Mouse (Mus musculus) heart, postnatal 0 days (tissue): ENCODE results near the gene Cmya5. TPM values are rescaled to one million over a fixed set of nuclear protein-coding genes. Genes with fewer than 3 reads are reported as not detected.
A peak's percentile ranks its signal among the peaks of the same experiment; 100 is the strongest.

Source experiments
- ATAC-seq: fragments of 200-750 bp; cut with Nextera tagmentation; 2 replicates; pipeline ENCODE4 v1.8.0; 2017; ENCODE audit warnings: low read depth, moderate number of reproducible peaks, moderate library complexity; ENCODE audit not compliant: insufficient read depth
- DNase-seq: peaks from one replicate; pipeline ENCODE4 v3.0.0-alpha.2; 2016; ENCODE audit warnings: low spot score
- H3K27ac ChIP-seq: fragments of 300-500 bp; sonication (generic); 2 replicates; pipeline ENCODE4 v1.5.1; 2014; ENCODE audit warnings: low read depth, mild to moderate bottlenecking
- H3K27me3 ChIP-seq: fragments of 300-500 bp; sonication (generic); 2 replicates; pipeline ENCODE4 v1.6.1; 2014; ENCODE audit warnings: low read length, mixed read lengths; ENCODE audit not compliant: control insufficient read depth, insufficient read depth
- H3K36me3 ChIP-seq: fragments of 300-500 bp; sonication (generic); replicated peaks from 2 replicates; pipeline ENCODE4 v1.6.1; 2014; ENCODE audit warnings: low read length, mixed read lengths; ENCODE audit not compliant: control insufficient read depth, insufficient read depth
- H3K4me1 ChIP-seq: fragments of 300-500 bp; sonication (generic); 2 replicates; pipeline ENCODE4 v1.6.1; 2014; ENCODE audit warnings: antibody characterized with exemption; ENCODE audit not compliant: control insufficient read depth, insufficient read depth
- H3K4me2 ChIP-seq: fragments of 300-500 bp; sonication (generic); 2 replicates; pipeline ENCODE4 v1.6.1; 2014; ENCODE audit warnings: low read depth, mild to moderate bottlenecking, low read length, moderate library complexity
- H3K4me3 ChIP-seq: fragments of 300-500 bp; sonication (generic); 2 replicates; pipeline ENCODE4 v1.5.1; 2014; ENCODE audit warnings: low read depth, low read length
- H3K9ac ChIP-seq: fragments of 300-500 bp; sonication (generic); replicated peaks from 2 replicates; pipeline ENCODE4 v1.6.1; 2014; ENCODE audit warnings: low read depth, low read length, mixed read lengths
- H3K9me3 ChIP-seq: fragments of 300-500 bp; sonication (generic); replicated peaks from 2 replicates; pipeline ENCODE4 v1.6.1; 2016; ENCODE audit warnings: low read length; ENCODE audit not compliant: control insufficient read depth
- CTCF ChIP-seq: IDR thresholded peaks from 2 replicates; pipeline ENCODE4 v1.5.1; 2016; ENCODE audit warnings: antibody characterized with exemption, control low read depth, low read depth
- EP300 ChIP-seq: IDR thresholded peaks from 2 replicates; pipeline ENCODE4 v1.6.1; 2016; ENCODE audit warnings: antibody characterized with exemption, low read depth
- WGBS: fragments of 180-500 bp; shearing (Covaris S2); extraction: QIAGEN DNeasy Blood & Tissue Kit; methylation state at CpG from one replicate; pipeline ENCODE4 v1.1.7; 2014; 5-methylcytosine and 5-hydroxymethylcytosine counted together
- polyA plus RNA-seq: library from polyadenylated mRNA; unstranded; fragments of >200 nt; fragmentation: Nextera tagmentation; extraction: Ambion mirVana; gene quantifications from 2 replicates; pipeline ENCODE4 v1.2.1, GENCODE M21; 2015
- total RNA-seq: library from RNA; depleted of rRNA; stranded (reverse); fragments of >200 nt; gene quantifications from 2 replicates; pipeline ENCODE4 v1.2.3, GENCODE M21; 2014; ENCODE audit warnings: low replicate concordance

Gene Cmya5
- total and polyA plus RNA-seq, 2 experiments from 2014 or later = 8.3 to 30.7 TPM

DNA sequence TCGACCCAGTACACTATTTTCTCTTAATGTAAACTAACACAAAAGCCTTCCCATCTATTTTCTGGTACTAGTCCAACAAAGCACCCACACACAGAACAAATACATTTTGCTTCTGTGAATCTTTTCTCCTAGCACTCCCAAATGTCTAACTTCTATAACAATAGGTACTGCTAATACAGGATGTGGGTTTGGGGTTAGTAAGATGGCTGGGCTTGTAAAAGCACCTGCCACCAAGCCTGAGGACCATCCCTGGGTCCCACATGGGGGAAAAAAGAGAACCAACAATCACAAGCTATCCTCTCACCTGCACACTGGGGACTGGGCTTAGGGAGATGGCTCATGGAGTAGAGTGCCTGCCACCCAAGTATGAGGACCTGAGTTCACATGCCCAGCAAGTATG lies 8.8 kb upstream of the Cmya5 start:
- H3K36me3 ChIP-seq = peaks cover 46% of the 10 kb centered on the region
- H3K27ac ChIP-seq = no peak overlapping the region
- ATAC-seq = no peak

DNA sequence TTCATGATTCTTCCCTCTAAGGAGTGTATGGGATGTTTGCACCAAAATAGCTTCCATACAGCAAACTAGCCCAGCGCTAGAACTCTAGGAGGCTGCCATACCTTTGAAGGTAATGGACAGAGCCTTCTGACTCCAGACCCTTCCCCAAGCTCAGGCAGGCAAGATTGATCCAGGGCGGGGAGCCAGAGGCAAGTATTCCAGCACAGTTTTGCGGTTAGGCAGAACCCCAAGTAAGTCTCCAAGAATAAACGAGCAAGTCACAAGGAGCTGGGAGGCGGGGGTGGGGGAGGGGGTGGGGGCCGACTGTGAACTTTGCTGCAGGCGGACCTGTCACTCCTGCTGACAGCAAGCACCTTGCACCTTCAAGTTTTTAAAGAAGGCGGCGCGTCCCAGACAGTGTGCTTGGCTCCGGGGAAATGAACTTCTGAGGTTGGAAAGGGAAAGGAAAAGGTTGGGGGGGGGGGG lies 673 bp downstream of the Cmya5 start:
- Histone ChIP-seq H3K27me3 (no peaks in the 10 kb centered on the region), H3K4me1 (peaks cover 17% of the 10 kb centered on the region), H3K4me3 (peak overlapping the region; percentile 73), H3K9ac (peak overlapping the region; percentile 67), H3K36me3 (peaks cover 6% of the 10 kb centered on the region), H3K4me2 (peak overlapping the region; percentile 87), H3K9me3 (no peaks in the 10 kb centered on the region), H3K27ac (peak overlapping the region; percentile 91)
- ATAC-seq (peak; percentile 11; the same call in 1 of the 2 replicates), DNase-seq (no peak)
- TF ChIP-seq EP300 = no peak
- 23% methylated on average over 11 of the region's 11 CpGs for WGBS

More for the DNA sequence above, 8.8 kb upstream of the Cmya5 start:
- H3K9ac ChIP-seq = no peak overlapping the region
- H3K4me3 ChIP-seq = no peak overlapping the region
- no peaks in the 10 kb centered on the region for H3K27me3 ChIP-seq
- no peak for TF ChIP-seq CTCF
- H3K4me2 ChIP-seq = no peak overlapping the region
- no peaks in the 10 kb centered on the region for H3K4me1 ChIP-seq
- DNase-seq = no peak
- no peaks in the 10 kb centered on the region for H3K9me3 ChIP-seq
- 84% methylated on average over 1 of the region's 1 CpGs for WGBS

DNA sequence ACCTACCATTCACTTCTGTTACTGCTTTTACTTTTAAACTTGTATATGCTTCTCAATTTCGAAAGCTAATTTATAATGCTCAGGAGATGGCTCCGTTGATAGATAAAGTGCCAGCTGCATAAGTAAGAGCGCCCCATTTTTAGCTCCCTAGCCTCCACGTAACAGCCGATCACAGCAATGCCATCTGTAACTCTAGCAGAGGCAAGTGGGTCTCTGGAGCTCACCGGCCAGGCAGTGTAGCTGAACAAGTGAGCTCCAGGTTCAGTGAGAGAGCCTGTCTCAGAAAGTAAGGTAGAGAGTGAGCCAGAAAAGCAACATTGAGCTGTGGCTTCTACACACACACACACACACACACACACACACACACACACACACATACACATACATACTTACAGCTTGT lies 3.3 kb downstream of the Cmya5 start:
- Histone ChIP-seq H3K27ac (no peak overlapping the region), H3K9me3 (no peaks in the 10 kb centered on the region), H3K4me2 (no peak overlapping the region), H3K36me3 (no peaks in the 10 kb centered on the region), H3K4me3 (no peak overlapping the region), H3K9ac (no peak overlapping the region), H3K27me3 (no peaks in the 10 kb centered on the region), H3K4me1 (peaks cover 33% of the 10 kb centered on the region)
- TF ChIP-seq EP300 = no peak
- TF ChIP-seq CTCF = no peak
- DNase-seq (no peak), ATAC-seq (no peak)
- WGBS = 87% methylated on average over 6 of the region's 6 CpGs

DNA sequence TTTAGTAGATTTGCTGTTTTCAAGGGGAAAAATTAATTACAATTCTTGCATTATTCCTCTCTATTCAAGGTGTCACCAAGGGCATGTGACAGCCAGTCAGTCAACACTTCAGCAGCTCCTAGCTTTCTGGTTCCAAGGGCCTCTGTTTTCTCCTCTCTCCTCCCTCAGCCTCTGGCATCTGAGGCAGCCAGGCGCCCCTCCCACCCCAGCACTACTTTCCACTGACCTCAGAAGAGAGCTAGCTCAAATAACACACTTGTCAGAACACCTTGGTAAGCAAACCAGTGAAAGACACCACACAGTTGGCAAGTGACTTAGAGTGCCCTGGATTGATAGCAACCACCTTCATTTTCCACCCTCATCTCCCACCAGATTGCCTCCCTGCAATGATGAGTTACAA lies 6.5 kb downstream of the Cmya5 start:
- H3K27me3 ChIP-seq = no peaks in the 10 kb centered on the region
- H3K4me3 ChIP-seq = no peak overlapping the region
- H3K4me2 ChIP-seq = no peak overlapping the region
- H3K27ac ChIP-seq = peak overlapping the region; percentile 67
- DNase-seq (peak; percentile 70), ATAC-seq (peak; percentile 84)
- H3K4me1 ChIP-seq = peaks cover 36% of the 10 kb centered on the region
- H3K9ac ChIP-seq = no peak overlapping the region
- 31% methylated on average over 1 of the region's 1 CpGs for WGBS
- no peak for TF ChIP-seq CTCF
- no peak for TF ChIP-seq EP300
- no peaks in the 10 kb centered on the region for H3K36me3 ChIP-seq
- H3K9me3 ChIP-seq = no peaks in the 10 kb centered on the region

DNA sequence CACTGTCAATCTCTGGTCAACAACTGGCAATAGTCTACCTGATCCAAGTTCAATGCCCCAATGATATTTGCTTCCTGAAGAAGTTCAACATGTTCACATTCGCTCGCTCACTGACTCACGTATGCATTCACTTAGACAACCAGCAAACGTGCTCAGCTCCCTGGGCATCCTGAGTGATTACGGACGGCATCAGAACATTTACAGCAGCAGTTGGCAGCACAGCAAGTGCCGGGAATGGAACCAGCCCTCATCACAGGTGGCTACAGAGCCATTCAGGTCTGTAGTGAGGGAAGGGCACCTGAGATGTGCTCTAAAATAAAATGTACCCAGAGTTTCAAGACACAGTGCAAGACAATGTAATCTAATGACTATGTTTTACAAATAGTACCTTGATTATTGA lies 7.4 kb downstream of the Cmya5 start:
- Histone ChIP-seq H3K36me3 (no peaks in the 10 kb centered on the region), H3K4me2 (no peak overlapping the region), H3K4me3 (no peak overlapping the region), H3K9me3 (no peaks in the 10 kb centered on the region), H3K27me3 (no peaks in the 10 kb centered on the region), H3K4me1 (peaks cover 30% of the 10 kb centered on the region), H3K27ac (0 out of 2 replicates have a peak overlapping the region, but pooled peaks have one; percentile 46), H3K9ac (no peak overlapping the region)
- WGBS = 64% methylated on average over 7 of the region's 7 CpGs
- TF ChIP-seq EP300 (no peak), CTCF (no peak)
- ATAC-seq = no peak
- no peak for DNase-seq

DNA sequence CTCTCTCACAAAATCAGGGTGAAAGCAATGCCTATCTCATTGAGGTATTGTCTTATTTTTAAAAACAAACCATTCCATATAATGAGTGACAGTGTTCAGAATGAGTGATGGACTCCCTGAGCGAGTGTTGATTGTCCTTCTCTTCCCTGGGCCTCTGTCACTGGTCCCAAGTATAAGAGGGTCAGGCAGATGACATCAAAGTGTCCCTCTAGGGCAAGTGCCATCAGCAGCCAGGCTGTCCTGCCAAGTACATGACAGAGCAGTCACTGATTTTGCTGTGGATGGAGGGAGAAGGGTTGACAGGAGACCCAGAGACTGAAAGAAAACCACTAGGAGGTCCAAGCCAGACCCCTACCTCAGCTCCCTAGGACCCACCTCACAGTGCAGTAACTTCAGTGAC lies 8.3 kb downstream of the Cmya5 start:
- Histone ChIP-seq H3K4me2 (no peak overlapping the region), H3K9ac (no peak overlapping the region), H3K9me3 (no peaks in the 10 kb centered on the region), H3K27ac (peak overlapping the region; percentile 46), H3K4me3 (no peak overlapping the region), H3K36me3 (no peaks in the 10 kb centered on the region), H3K27me3 (no peaks in the 10 kb centered on the region), H3K4me1 (peaks cover 25% of the 10 kb centered on the region)
- no peak for DNase-seq
- ATAC-seq = no peak
- 81% methylated on average over 1 of the region's 1 CpGs for WGBS
- TF ChIP-seq EP300 (no peak), CTCF (no peak)
